Mouse (Mus musculus) R1 (cell line): ENCODE data around the gene Zcchc7.
A peak's percentile ranks its signal among the peaks of the same experiment; 100 is the strongest.

Source experiments
- DNase-seq: peaks from one replicate; pipeline ENCODE4 v3.0.0-alpha.2; 2018; ENCODE audit warnings: low read depth, low spot score

The Zcchc7 gene

DNA sequence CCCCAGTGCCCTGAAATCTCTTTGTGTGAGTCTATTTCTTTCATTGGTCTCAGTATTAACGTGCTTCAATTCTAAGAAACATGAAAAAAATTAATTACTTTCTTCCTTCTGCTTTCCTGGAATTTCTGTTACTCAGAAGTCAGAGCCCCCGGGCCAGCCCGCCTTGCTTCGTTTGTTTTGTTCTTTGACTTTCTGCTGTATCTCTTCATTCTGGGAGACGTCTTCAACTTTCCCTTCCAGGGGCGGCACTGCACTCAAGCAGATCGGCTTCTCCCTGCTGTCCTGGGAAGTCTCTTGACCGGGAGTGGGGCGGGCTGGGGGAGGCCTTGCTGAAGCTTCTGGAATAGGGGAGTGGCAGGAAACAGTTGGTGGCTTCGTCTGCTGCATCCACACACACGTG, 207.5 kb downstream of the Zcchc7 start:
- no peak for DNase-seq

DNA sequence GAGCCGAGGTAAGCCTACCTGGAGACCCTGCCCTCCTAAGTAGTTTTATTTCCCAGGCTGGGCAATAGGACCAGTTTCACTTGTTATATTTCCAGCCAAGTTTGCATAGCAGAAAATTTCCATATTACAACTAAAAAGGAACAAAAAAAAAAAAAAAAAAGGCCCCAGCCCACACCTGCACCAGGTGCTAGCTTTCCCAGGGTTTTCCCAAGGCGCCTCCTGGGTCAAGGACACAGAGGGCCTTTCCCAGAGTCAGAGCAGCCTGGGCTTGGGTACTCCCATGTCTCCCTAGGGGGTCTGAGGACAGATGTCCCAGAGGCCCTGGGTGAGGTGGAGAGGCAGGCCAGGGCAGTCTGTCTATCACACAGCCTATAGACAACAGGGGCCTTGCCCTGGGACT, 209.5 kb downstream of the Zcchc7 start:
- no peak for DNase-seq

DNA sequence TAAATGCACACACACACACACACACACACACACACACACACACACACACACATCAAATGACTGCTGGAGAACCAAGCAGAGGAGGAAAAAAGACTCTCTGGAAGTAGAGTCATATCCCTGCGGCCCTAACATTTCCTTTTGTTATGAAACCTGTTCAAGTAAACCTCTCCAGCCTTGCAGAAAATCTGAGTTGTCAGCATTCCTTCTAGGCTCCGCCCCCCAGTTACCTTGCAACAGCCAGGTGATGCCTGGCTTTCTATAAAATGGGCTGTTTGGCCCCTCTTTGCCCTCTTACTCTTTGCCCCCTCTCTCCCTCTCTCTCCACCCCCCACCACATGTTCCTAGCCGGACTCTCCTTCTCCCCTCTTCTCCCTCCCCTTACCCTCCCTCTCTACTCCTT, 210.1 kb downstream of the Zcchc7 start:
- no peak for DNase-seq

DNA sequence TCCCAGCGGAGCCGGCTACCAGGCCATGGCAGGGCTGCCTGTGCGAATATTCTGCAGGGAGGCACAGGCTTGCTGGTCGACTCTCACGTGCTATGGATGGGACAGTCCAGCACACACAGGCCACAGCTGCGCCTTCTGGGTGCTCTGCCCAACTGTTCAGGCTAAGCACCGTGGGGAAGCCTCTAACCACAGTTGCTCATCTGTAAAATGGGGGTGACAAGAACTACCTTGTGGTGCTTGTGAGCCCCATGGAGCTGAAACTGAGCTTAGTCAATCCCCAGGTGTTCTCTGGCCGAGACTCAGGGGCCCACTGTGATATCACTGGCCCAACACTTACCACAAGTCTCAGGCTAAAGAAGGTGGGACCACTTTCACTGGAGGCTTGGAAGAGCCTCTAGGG, 211.7 kb downstream of the Zcchc7 start:
- DNase-seq, result no peak

DNA sequence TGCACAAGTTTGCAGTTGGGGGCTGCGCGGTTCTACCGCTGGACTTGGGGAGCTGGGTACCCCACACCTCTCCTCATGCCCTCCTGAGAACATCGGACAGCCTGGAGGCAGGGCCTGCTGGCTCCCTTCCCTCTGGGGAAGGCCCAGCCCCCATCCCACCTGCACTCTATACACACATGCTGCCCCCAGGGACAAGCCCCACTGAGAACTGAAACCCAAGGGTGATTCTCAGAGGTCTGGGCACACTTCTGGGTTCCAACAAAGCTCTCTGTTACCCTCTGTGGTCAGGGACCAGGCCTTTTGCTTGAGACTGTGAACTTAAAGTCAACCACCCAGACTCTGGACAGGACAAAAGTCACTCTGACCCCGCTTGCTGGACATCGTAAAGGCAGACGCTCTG, 214.4 kb downstream of the Zcchc7 start:
- no peak for DNase-seq

DNA sequence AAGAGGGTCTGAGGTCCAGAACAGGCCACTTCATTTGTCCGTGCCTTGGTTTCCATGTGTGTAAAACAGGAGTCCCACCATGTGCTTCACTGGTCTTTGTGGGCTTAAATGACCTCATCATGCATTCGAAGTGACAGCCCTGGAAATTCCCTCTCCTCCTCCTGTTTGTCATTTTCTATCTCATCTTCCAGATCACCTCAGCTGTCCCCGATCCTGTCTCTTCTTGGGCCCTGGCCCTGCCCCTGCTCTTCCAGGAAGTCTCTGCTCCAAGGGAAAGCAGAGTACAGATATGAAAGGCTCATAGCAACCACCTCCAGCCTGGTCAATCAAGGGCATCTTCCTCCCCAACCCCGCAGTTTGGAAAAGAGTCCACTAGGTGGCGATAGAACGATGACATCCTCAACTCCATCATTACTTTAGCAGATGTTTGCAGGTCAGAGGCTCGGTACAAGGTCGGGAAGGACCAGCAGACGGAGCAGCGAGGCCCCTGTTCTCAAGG, 215.0 kb downstream of the Zcchc7 start:
- peak; percentile 86 for DNase-seq

DNA sequence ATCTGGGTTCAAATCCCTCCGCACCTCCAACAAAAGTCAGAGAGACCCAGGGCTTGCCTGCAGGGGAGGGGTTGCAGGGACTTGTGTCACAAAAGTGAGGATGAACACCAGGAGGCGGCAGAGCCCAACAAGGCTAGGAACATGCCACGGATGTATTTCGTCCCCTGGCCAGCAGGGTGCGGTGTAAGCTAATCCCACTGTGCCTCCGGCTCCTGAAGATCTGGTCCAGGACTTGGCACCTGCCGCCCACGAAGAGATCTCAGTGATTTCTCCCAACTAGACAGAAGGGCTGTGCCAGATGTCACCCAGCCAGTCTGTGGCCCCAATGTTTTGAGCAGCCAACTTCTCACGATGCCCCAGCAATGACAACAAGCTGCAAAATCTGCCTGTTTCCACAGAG, 217.8 kb downstream of the Zcchc7 start:
- peak; percentile 96 for DNase-seq

DNA sequence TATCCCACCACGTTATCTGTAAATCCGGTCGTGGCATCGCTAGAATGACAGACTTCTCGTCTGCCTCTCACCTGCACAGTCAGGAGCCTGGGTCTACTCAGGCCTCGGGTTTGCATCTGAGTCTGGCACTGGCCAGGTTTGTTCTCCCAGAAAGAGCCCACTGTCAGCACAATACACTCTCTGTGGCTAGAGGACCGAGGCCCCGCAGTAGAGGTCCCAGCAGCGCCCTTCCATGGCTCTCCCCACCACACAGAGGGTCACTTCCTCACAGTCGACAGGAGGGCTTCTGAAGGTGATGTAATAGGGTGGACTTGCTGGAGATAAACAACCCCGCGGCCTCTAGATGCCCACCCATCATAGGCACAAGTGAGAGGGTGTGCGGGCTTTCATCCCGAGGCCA, 218.2 kb downstream of the Zcchc7 start:
- no peak for DNase-seq

DNA sequence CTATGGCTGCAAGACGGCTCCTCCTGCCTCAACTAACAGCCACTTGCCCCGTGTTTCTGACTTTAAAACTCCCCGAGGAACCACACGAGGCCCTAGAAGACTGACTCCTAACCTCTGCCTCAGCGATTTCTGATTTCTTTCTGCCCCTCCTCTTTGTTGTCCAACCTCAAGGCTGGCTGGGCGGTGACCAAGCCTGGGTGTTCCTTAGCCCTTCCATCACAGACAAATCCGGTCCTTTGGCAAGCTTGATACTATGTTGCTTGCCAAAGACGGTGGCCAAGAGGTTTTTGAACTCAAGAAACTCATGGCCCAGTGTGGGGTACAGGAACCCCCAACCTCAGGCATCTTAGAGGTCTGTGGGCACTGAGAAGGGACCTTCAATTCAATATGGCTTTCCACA, 218.7 kb downstream of the Zcchc7 start:
- DNase-seq, result no peak

DNA sequence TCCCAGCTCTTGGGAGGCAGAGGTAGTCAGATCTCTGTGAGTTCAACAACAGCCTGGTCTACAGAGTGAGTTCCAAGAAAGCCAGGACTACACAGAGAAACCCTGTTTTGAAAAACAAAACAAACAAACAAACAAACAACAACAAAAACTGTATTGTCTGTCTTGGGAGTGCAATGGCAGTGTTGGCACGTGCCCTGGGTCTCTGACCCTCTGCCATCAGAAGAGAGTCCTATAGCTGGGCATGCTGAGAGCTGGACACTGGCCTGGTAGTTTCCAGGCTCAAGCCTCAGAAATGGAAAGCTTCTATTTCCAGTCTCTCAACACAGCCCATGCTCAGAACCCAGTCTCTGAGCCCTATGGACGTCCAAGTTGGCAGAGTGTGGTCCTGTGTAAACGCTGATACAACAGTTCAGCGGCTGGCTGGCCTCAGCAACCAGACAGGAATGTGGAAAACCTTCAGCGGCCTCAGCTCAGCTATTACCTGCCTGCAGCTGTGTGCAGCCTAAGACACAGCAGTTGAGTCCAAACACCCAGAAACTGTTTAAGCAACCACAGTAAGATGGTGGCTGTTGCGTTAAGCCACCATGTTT, 220.4 kb downstream of the Zcchc7 start:
- DNase-seq, result no peak

DNA sequence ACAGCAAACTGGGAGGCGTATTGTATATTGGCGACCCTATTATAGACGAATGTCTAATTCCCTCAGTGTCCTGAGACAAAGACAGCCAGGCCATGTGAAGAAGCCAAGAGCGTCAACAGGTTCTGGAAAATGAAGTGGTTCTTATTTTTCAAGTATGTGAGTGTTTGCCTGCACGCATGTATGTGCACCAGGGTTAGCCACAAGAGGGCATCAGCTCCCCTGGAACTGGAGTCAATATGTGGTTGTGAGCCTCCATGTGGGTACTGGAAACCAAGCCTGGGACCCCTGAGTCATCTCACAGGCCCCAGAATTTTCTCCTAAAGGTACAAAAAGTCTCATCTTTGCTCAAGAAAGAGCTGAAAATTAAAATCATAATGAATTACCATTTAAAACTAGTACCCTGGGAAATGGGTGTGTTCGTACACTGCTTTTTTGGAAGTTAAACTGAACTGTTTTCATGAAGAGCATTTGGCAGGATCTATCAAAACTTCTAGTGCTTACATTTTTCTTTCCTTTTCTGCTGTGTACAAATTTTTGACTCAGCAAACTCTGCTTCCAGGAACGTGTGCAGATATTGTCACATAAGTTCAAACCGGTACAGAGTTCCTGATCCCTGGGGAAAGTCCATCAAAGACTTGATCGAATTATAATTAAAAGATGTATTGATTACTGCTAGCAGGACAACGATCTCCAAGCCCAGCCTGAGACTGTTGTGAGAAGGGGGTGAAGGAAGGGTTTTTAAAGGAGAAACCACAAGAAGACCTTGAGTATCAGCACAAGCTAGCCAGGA, 221.4 kb downstream of the Zcchc7 start:
- peak; percentile 54 for DNase-seq

DNA sequence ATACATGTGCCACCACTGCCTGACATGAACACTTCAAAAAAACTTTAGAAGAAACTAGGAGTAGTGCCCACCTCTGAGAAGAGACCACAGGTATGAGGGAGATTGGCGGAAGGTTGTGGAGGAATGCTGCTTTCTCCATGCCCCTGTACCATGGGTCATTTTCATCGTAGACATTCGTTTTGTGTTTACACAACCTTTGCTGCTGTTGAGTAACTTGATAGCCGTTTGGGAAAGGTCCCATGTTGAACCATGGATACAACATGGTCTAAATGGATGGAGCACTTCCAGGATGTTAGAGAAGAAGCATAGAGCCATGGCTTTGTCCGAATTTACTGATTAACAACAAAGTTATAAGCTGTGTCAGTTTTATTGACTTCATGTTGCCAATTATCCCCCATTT, 222.5 kb downstream of the Zcchc7 start:
- no peak for DNase-seq

DNA sequence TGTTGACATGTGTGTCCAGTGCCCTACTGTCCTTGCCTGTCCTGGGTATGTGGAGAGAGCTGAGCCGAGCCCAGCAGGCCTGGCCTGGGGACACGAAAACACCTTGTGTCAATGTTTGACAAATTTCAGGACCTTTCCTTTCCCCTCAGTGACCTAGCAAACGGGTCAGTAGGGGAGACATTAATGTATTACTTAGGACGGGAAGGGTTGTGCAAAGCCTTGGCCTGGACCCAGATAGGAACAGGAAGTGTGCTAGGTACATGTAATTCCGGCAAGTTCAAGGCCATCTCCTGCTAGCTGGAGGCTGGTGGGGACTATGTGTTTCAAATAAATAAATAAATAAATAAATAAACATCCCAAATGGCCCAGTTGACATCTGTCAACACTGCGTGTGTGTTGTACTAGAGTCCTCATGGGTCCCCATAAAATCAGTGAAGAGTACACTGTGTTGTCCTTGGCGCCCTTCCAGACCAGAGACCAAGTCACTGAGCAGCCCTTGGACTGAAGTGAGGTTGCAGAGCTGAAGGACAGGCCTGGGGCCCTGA, 224.2 kb downstream of the Zcchc7 start:
- DNase-seq, result no peak

DNA sequence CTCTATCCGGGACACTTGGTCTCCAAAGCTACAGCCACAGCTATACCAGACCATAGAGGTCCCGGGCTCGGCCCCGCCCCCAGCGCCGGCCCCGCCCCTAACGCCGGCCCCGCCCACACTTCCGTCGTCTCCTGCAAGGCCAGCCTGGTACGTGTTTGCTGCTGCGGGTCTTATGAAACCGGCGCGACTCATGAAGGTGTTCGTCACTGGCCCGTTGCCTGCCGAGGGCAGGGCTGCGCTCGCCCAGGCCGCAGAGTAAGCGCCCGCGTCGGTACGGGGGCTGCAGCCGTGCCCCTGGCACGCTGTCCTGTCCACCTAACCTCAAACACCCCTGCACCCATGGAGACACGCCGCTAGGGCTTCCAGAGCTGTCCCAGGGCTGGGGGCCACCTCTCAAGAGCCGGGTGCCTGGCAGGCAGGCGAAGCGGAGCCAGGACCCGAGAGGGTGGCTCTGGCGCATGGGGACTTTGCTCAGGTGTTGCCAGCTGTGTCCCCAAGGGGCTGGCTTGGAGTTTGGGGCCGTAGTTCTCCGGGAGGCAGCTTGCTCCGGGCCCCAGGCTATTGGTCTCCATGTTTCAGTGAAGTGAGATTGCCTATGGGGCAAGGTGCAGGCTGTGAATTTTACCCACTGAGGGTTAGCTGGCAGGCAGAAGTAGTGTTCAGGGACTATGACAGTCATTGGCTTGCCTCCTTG, 225.8 kb downstream of the Zcchc7 start, which contains the start of gene Grhpr:
Gene Grhpr (plus strand): TSS at position 116 of the 694 bp plus-strand sequence.
- peak; percentile 91 for DNase-seq
